Mouse (Mus musculus) liver, postnatal 0 days (tissue): Measurements from ENCODE around the gene Nprl3. TPM values are rescaled to one million over a fixed set of nuclear protein-coding genes. Genes with fewer than 3 reads are reported as not detected.
"Not testable (repeated sequence)": the region's sequence is repeated elsewhere in the genome, so short reads cannot be mapped to it uniquely, and the experiment has no call there.

ENCODE experiments used
- ATAC-seq: fragments of 200-750 bp; cut with Nextera tagmentation; 2 replicates; pipeline ENCODE4 v1.8.0; 2017; ENCODE audit warnings: mild to moderate bottlenecking, moderate library complexity
- DNase-seq: peaks from one replicate; pipeline ENCODE4 v3.0.0-alpha.2; 2016
- H3K27ac ChIP-seq: fragments of 300-500 bp; sonication (generic); 2 replicates; pipeline ENCODE4 v1.5.1; 2014; ENCODE audit warnings: antibody characterized with exemption, moderate library complexity, mild to moderate bottlenecking, low read depth
- H3K27me3 ChIP-seq: fragments of 300-500 bp; sonication (generic); 2 replicates; pipeline ENCODE4 v1.6.1; 2014; ENCODE audit warnings: low read length, control low read depth, mixed read lengths; ENCODE audit not compliant: insufficient read depth
- H3K36me3 ChIP-seq: fragments of 300-500 bp; sonication (generic); replicated peaks from 2 replicates; pipeline ENCODE4 v1.6.1; 2014; ENCODE audit warnings: mild to moderate bottlenecking, control low read depth, low read length, moderate library complexity, mixed read lengths; ENCODE audit not compliant: insufficient read depth
- H3K4me1 ChIP-seq: fragments of 300-500 bp; sonication (generic); 2 replicates; pipeline ENCODE4 v1.6.1; 2014; ENCODE audit warnings: antibody characterized with exemption, mild to moderate bottlenecking, control low read depth; ENCODE audit not compliant: insufficient read depth
- H3K4me2 ChIP-seq: fragments of 300-500 bp; sonication (generic); 2 replicates; pipeline ENCODE4 v1.6.1; 2014; ENCODE audit warnings: low read depth, mild to moderate bottlenecking, low read length, moderate library complexity, mixed read lengths
- H3K4me3 ChIP-seq: fragments of 300-500 bp; sonication (generic); 2 replicates; pipeline ENCODE4 v1.5.1; 2014; ENCODE audit warnings: low read depth, low read length
- H3K9ac ChIP-seq: fragments of 300-500 bp; sonication (generic); replicated peaks from 2 replicates; pipeline ENCODE4 v1.6.1; 2014; ENCODE audit warnings: mild to moderate bottlenecking, moderate library complexity
- H3K9me3 ChIP-seq: fragments of 300-500 bp; sonication (generic); 2 replicates; pipeline ENCODE4 v1.6.1; 2016; ENCODE audit warnings: mild to moderate bottlenecking, control low read depth, low read length, mixed read lengths
- CTCF ChIP-seq: sonication (generic); IDR thresholded peaks from 2 replicates; pipeline ENCODE4 v1.5.1; 2016; ENCODE audit warnings: antibody characterized with exemption, low read depth
- EP300 ChIP-seq: IDR thresholded peaks from 2 replicates; pipeline ENCODE4 v1.6.1; 2016; ENCODE audit warnings: antibody characterized with exemption, low read depth, mild to moderate bottlenecking
- WGBS: fragments of 180-500 bp; shearing (Covaris S2); extraction: QIAGEN DNeasy Blood & Tissue Kit; methylation state at CpG from one replicate; pipeline ENCODE4 v1.1.7; 2014; ENCODE audit not compliant: insufficient replicate concordance; 5-methylcytosine and 5-hydroxymethylcytosine counted together
- polyA plus RNA-seq: library from polyadenylated mRNA; unstranded; fragments of >200 nt; fragmentation: Nextera tagmentation; extraction: Ambion mirVana; gene quantifications from 2 replicates; pipeline ENCODE4 v1.2.1, GENCODE M21; 2015

Nprl3 gene
- polyA plus RNA-seq, 1 experiment from 2014 or later = 26.2 TPM

DNA sequence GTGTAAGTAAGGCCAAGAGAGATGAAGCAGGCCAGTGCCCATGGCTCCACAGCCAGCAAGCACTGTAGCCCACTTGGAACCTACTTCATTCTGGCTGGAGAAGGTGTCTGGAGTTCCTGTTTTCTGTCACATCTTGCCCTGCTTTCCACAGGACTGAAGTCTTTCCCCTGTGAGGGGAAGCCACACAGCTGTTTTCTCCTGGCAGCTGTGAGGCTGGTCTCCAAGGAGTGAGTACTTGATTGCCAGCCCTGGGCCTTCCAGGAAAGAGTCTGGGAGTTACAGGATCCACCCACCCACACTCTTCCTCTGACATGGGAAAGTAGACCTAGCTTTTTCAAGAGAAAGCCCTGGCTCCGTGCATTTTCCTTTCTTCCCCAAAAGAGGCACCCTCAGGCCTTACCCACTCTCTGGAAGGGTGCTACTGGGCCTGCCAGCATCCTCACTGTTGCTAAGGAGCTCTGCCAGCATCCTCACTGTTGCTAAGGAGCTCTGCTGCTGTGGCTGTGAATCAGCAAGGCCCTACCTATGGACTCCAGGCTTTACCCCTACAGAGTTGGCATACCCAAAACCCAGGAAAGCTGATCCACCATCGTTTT is 35.4 kb upstream of the Nprl3 start:
- Histone ChIP-seq H3K4me2 (no peak overlapping the region), H3K36me3 (0 out of 2 replicates have a peak, but pooled peaks cover 2% of the 10 kb centered on the region), H3K27me3 (no peaks in the 10 kb centered on the region), H3K27ac (no peak overlapping the region), H3K9me3 (no peaks in the 10 kb centered on the region), H3K4me1 (no peaks in the 10 kb centered on the region), H3K9ac (no peak overlapping the region), H3K4me3 (no peak overlapping the region)
- no peak for ATAC-seq
- DNase-seq = no peak
- 20% methylated on average over 2 of the region's 2 CpGs for WGBS
- TF ChIP-seq EP300 = no peak
- no peak for TF ChIP-seq CTCF

- Histone ChIP-seq H3K27ac (no peak overlapping the region), H3K36me3 (0 out of 2 replicates have a peak, but pooled peaks cover 2% of the 10 kb centered on the region), H3K4me3 (no peak overlapping the region), H3K4me1 (no peaks in the 10 kb centered on the region), H3K9me3 (no peaks in the 10 kb centered on the region), H3K4me2 (no peak overlapping the region), H3K9ac (no peak overlapping the region), H3K27me3 (no peaks in the 10 kb centered on the region)
- WGBS = 68% methylated on average over 1 of the region's 1 CpGs
- no peak for ATAC-seq
- no peak for TF ChIP-seq CTCF
- TF ChIP-seq EP300 = no peak
- DNase-seq = no peak
Measured at GRCm38 (mm10) chr11:32301506-32301905, 34.0 kb upstream of the Nprl3 start.

DNA sequence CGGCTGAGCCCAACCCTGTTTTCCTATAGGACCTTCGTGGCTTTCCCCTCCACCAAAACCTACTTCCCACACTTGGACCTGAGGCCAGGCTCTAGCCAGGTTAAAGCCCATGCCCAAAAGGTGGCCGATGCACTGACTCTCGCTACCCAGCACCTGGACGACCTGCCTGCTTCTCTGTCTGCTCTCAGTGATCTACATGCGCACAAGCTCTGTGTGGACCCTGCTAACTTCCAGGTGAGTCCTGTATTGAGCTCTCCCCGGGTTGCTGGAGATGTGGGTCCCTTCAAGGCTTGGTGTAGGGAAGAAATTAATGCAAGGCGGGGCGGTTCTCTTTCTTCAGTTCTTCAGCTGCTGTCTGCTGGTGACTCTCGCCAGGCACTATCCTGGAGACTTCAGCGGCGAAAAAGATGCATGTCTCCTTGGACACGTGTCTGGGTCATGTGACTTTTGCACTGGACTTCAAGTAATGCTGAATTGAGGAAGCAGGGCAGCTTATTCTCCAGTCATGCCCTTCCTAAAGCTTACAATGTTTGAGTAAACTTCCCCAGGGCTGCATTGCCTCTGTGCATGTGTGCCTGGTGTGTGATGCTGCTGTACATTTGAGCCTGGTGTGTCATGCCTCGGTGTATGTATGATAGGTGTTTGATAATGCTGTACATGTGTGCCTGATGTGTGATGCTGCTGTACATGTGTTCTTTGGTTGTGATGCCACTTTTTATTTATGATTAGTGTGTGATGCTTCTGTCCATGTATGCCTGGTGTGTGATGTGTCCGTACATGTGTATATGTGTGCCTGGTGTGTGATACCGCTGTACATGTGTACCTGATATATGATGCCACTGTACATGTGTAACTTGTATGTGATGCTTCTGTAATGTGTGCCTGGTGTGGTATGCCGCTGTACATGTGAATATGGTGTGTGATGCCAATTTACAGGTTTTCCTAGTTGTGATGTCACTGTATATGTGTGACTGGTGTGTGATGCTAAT is 33.1 kb upstream of the Nprl3 start:
- H3K4me3 ChIP-seq = peak overlapping the region; percentile 22; the same call in 1 of the 2 replicates
- ATAC-seq (no peak), DNase-seq (no peak)
- H3K27ac ChIP-seq = no peak overlapping the region
- H3K36me3 ChIP-seq = 0 out of 2 replicates have a peak, but pooled peaks cover 2% of the 10 kb centered on the region
- TF ChIP-seq CTCF (no peak), EP300 (no peak)
- H3K9me3 ChIP-seq = no peaks in the 10 kb centered on the region
- H3K4me2 ChIP-seq = peak overlapping the region; percentile 55
- H3K27me3 ChIP-seq = no peaks in the 10 kb centered on the region
- no peaks in the 10 kb centered on the region for H3K4me1 ChIP-seq
- WGBS = 51% methylated on average over 13 of the region's 17 CpGs
- no peak overlapping the region for H3K9ac ChIP-seq

DNA sequence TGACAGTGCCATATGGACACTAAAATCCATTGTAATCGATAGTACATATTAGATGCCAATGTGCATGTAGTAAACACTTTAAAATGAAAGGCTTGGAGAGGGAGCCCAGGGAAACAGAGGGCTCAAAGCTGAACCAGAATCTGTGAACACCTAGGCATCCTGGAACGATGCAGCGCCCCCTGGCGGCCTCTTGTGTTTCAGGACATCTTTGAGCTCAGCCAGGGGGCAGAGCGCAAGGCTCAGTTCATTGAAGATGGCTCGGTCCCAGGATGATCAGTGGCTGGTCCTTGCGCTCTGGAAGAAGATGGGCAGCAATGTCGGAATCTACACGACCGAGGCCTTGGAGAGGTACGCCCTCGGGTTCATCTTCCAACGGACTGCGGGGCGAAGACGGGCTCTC is 32.4 kb upstream of the Nprl3 start, which contains the start of gene Hbq1a:
Hbq1a (plus strand) TSS at position 205 of the 400 bp plus-strand sequence.
- H3K9me3 ChIP-seq, H3K27me3 ChIP-seq, H3K9ac ChIP-seq, H3K4me1 ChIP-seq, H3K36me3 ChIP-seq: not testable (repeated sequence)
- ATAC-seq = 0 out of 2 replicates have a peak, but pooled peaks have one; percentile 7
- DNase-seq = peak; percentile 71
- WGBS = 9% methylated on average over 16 of the region's 16 CpGs
- Histone ChIP-seq H3K27ac (peak within 1 kb of the TSS; percentile 16; the same call in 1 of the 2 replicates), H3K4me2 (peak within 1 kb of the TSS; percentile 55), H3K4me3 (peak within 1 kb of the TSS; percentile 22; the same call in 1 of the 2 replicates)
- TF ChIP-seq CTCF = peak; percentile 89

DNA sequence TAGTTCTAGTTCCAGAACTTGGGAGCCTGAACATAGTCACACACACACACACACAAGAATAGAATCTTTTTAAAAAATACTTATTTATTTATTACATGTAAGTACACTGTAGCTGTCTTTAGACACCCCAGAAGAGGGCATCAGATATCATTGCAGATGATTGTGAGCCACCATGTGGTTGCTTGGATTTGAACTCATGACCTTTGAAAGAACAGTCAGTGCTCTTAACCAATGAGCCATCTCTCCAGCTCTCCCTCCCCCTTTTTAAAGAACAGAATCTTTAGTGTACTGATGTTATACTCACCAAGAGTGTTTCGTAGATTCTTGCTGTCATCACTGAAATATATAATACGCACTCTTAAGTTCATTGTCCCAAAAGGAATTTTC is 31.0 kb upstream of the Nprl3 start:
- peak overlapping the region; percentile 66 for H3K27ac ChIP-seq
- peak overlapping the region; percentile 44 for H3K4me2 ChIP-seq
- peaks cover 10% of the 10 kb centered on the region for H3K4me1 ChIP-seq
- H3K9ac ChIP-seq = peak overlapping the region; percentile 35; the same call in 1 of the 2 replicates
- peak overlapping the region; percentile 43; the same call in 1 of the 2 replicates for H3K4me3 ChIP-seq
- H3K27me3 ChIP-seq = no peaks in the 10 kb centered on the region
- H3K9me3 ChIP-seq = no peaks in the 10 kb centered on the region
- 0 out of 2 replicates have a peak, but pooled peaks cover 2% of the 10 kb centered on the region for H3K36me3 ChIP-seq
- TF ChIP-seq CTCF = peak; percentile 17; the same call in 1 of the 2 replicates
- TF ChIP-seq EP300 = no peak
- peak; percentile 1 for ATAC-seq
- WGBS = 89% methylated on average over 2 of the region's 2 CpGs
- no peak for DNase-seq
